Mouse (Mus musculus) effector memory CD4-positive, alpha-beta T cell, adult 5 months (primary cell): Measurements from ENCODE around the gene Rps12-ps3. TPM values are rescaled to one million over a fixed set of nuclear protein-coding genes. Genes with fewer than 3 reads are reported as not detected.

Experiments
- polyA plus RNA-seq: library from polyadenylated mRNA; unstranded; fragments of 100-300 nt; shearing (Covaris generic); gene quantifications from one replicate; pipeline ENCODE4 v1.2.1, GENCODE M21; 2017

Gene Rps12-ps3
- polyA plus RNA-seq: 118 TPM

DNA sequence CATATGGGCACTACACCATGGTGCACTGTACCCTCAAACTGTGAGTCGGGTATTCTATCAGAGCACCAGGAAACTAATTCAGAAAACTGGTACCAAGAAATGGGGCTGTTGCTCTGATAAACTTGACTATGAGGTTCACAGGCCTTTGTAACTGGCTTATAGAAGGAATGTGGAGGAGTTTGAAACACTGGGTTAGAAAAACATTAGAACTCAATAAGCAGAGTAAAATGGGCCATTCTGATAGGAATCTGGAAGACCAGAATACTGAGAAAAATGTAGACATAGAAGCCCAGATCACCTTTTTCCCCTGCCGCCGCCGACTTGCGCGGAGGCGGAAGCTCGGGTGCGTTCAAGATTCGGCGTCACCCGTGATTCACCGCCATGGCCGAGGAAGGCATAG lies at the start of gene Rps12-ps3:
TSS of gene Rps12-ps3 (plus strand) at position 301 of the 400 bp plus-strand sequence.

DNA sequence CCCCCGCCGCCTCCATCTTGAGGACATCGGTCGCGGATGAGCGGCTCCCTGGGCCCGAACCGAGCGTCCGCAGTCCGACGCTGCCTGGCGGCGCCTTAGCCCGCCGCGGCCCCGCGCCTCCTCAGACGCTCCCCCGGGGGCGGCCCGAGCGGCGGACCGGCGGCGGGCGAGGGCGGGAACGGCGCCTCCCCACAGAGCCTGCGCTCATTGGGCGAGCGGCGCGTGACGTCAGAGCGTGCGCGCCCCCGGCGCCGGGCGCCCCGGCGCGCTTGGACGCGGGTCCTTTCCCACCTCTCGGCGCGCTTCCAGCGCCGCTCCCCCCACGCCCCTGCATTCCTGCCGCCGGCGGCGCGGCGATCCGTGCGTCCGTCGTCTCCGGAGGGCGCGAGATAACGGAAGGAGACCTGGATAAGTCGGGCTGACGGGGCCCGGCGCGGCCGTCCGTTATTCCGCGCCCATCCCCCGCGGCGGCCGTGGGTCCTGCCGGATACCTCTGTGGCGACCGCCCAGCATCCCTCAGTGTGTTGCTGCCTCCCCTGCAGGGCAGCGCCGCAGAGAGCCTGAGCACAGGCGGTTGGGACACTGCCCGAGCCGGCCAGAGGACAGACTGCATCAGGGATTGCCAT lies 23.7 kb downstream of the Rps12-ps3 start, which contains the start of gene Pdzd8:
TSS of gene Pdzd8 (minus strand) at position 123 of the 626 bp plus-strand sequence.

Other genes starting within 250 kb of the Rps12-ps3 start
- gene Shtn1, start 246.2 kb upstream of the Rps12-ps3 start, polyA plus RNA-seq: 0.92 TPM
- not detected for gene Vax1, start 152.2 kb upstream of the Rps12-ps3 start, polyA plus RNA-seq
- not detected for gene Kcnk18, start 103.1 kb upstream of the Rps12-ps3 start, polyA plus RNA-seq
- gene Slc18a2, start 61.4 kb upstream of the Rps12-ps3 start, polyA plus RNA-seq: 3.9 TPM
- 35.3 TPM for gene Pdzd8, start 23.5 kb downstream of the Rps12-ps3 start, polyA plus RNA-seq
- gene Emx2, start 136.1 kb downstream of the Rps12-ps3 start, polyA plus RNA-seq: not detected